Mouse (Mus musculus): ENCODE results near the gene Hmga1.

DNA sequence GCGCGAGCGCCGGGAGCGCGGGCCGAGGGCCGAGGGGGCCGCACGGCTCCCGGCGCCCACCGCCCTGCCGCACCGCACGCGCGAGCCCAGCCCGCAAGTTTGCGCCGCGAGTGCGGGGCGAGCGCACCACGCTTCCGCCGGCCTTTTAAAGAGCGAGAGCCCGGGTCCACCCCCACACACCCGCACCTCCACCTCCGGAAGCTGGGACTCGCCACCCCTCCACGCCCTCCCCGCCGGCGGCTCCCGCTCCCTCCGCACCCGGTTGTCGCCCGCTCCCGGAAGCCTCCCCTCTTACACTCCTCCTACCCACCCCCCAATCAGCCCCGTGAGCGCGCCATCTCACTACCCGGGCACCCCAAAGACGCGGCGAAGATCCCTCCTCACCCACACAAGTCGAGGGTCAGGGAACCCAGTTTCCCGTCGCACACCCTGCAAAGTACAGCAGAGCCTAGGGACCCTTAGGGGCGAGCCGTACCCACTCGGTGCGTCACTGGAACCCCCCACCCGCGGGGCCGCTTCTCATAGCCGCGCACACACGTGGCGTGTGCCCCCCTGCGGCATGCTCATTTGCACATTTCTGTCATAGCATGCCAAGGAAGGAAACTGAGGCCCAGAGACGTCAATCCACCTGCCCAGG, 42.9 kb upstream of the Hmga1 start:
- TF ChIP-seq CTCF (IDR thresholded peaks at IDR 0.05; ENCODE audit: low read depth, low read length) = no peak
- no peak for TF ChIP-seq POLR2A (IDR thresholded peaks at IDR 0.05; ENCODE audit: borderline replicate concordance, low read depth, low read length)
